Mouse (Mus musculus) adrenal gland, postnatal 4 days (tissue): ENCODE results near the gene Vmn2r69. TPM values are rescaled to one million over a fixed set of nuclear protein-coding genes. Genes with fewer than 3 reads are reported as not detected.

Source experiments
- DNase-seq, 2 experiments: peaks; one replicate each; pipeline ENCODE4 v3.0.0; 2021 to 2022; ENCODE audit warnings: low spot score in 2 of 2, mixed read lengths in 2 of 2
- long read RNA-seq, 2 experiments: library from polyadenylated mRNA; stranded (forward); transcript quantifications; one replicate each; pipeline ENCODE4 v2.0.0; 2021
- total RNA-seq, 2 experiments: library from RNA; stranded (reverse); gene quantifications; 2 replicates each; pipeline ENCODE4 v1.2.3; 2021

Gene Vmn2r69
- total RNA-seq: not detected
- long read RNA-seq, experiment 1: 0 reads
- long read RNA-seq, experiment 2: 0 reads

DNA sequence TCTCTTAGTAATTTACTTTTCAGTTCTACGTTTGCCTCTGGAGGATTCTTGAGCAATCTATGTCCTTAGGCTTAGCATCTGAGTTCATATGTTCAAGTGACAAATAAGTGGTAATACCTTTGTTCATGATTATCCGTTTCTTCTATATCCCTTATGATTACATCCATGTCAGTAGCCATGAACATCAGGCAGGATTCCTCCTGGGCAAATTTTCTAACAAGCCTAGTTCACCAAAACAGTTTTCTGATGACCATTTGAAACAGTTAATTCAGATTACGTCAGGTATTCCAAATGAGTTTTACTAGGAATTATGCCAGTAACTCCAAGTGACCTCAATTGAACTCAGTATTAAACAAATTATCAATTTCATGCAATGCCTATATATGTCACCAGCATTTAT lies at the start of gene Vmn2r69:
Gene Vmn2r69, minus strand, starts transcription at position 101 of the 400 bp plus-strand sequence.
- DNase-seq: no peak

Other genes with a start within 250 kb of the Vmn2r69 start
- not detected for gene Vmn2r68, start 178.1 kb downstream of the Vmn2r69 start, total RNA-seq
- not detected for gene Vmn2r71, start 147.2 kb upstream of the Vmn2r69 start, total RNA-seq
- not detected for gene Vmn2r70, start 153.3 kb upstream of the Vmn2r69 start, total RNA-seq